Mouse (Mus musculus) bone marrow, adult 2 months (tissue): Measurements from ENCODE around the gene Lman2.

Experiments
- CTCF ChIP-seq: fragments of 200-500 bp; IDR thresholded peaks from 2 replicates; pipeline ENCODE4 v1.5.1; 2011; ENCODE audit warnings: low read length, control low read depth; ENCODE audit not compliant: control insufficient read depth, insufficient read depth
- POLR2A ChIP-seq: fragments of 200-500 bp; IDR thresholded peaks from 2 replicates; pipeline ENCODE4 v1.6.1; 2011; ENCODE audit warnings: low read depth, mild to moderate bottlenecking, control low read depth, low read length, borderline replicate concordance; ENCODE audit not compliant: control insufficient read depth

DNA sequence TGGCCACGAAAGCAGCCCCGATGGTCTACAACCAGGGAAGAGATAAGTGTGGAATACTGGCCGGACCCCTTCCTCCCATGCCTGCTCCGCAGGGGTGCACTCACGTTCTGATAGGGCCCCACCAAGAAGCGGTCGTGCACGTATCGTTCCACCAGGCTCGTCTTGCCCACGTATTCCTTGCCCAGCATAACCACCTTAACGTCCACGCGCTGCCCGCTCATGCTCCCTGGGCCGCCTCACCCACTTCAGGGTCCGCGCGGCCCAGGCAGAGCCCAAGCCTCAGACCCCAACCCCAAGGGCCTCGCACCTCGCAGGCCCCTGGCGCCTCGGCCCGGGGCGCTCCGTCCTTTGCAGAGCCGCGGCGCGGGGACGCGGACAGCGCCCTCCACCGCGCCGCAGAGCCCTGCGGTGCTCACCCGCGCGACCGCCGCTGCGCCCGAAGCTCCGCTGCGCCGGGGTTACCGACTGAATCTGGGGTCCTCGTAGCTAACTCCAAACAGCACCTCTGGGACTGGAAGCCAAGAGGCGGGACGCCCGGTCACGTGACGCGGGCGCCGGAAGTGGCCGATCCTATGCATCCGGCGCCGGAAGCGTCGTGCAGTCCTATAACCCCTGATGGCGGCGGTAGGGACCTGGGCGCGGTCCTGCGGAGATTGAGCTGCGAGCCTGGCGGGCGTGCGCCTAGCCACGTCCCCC, 41.0 kb downstream of the Lman2 start, which contains the start of gene Rab24:
- peak; percentile 70; the same call in 1 of the 2 replicates for TF ChIP-seq POLR2A
- no peak for TF ChIP-seq CTCF
